Mouse (Mus musculus) frontal cortex, postnatal 14 days (tissue): ENCODE data around the gene Brsk1.

ENCODE experiments used
- DNase-seq, 2 experiments: peaks; one replicate each; pipeline ENCODE4 v3.0.0; 2022; ENCODE audit warnings: low spot score in 2 of 2

The Brsk1 gene

GRCm38 (mm10) chr7:4690387-4690786 is at the start of gene Brsk1:
Gene Brsk1, plus strand, starts transcription at chr7:4690604.
- peak; percentile 71 to 76 for DNase-seq

DNA sequence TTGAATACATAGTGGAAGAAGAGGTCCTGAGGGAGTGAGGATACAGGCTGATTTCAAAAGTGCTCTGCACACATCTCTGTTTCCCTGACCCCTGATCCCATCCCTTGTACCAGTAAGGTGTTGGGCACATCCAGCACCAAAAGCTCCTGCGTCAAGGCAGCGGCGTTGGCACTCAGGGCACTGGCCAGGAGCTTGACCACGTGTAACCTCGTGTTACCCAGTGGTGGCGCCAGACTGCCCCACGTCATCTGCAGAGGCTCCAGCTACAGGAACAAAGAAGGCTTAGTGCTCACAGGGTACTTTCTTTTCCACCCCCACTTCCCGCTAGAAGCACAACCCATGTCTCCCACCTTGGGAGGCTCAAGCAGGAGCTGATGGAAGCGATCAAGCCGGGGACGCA is 49.2 kb upstream of the Brsk1 start:
- DNase-seq, result no peak

DNA sequence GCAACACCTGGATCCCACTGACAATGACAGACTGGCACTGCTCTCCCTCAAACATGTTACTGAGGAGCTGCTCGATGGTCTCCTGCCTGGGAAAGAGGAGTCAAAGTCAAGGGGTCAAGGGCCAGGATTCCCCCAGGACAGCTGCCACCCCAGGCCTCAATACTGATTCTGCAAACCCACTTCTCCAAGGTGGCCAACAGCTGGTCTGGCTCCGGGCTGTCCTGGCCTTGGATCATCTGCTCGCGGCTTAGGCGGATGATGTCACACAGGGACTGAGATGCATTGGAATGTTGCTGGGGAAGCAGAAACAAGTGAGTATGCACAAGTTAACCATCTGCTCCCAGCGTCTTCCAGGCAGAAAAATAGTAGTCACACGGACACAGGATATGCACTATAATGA is 48.4 kb upstream of the Brsk1 start:
- no peak for DNase-seq

DNA sequence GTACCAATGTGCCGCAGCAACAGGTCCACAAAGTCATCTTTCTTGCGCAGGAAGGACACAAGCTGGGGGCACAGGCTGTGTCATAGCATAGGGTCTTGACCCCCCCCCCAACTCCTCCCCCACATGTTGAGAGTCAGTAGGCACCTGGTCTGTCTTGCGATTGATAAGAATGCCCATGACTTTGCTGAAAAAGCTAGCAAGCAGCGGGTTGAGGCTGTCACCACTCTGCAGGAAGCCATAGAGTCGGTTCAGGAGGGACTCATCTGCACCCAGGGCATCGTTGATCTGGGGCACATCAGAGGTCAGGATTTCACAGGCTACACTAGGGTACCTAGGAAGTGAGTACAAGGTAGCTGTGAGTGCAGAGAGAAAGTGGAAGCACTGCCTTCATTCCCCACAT is 47.2 kb upstream of the Brsk1 start:
- DNase-seq, result no peak

DNA sequence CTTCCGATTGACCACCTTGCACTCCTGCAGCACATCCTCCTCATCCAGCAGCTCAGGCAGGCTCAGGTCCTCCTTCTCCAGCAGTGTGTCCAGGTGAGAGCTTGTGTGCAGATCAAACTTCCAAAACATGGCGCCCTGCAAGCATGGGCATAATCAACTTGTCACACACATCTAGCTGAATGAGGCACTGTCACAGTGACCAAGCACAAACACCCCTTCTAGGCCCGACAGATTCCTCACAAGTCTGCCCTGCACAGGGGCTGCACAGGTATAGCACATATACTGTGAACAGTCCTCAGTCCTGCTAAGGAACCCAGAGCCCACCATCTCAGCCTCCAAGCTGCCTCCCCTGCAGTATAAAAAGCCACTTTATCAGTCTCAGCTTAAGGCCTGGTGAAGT is 43.6 kb upstream of the Brsk1 start:
- DNase-seq, result no peak

DNA sequence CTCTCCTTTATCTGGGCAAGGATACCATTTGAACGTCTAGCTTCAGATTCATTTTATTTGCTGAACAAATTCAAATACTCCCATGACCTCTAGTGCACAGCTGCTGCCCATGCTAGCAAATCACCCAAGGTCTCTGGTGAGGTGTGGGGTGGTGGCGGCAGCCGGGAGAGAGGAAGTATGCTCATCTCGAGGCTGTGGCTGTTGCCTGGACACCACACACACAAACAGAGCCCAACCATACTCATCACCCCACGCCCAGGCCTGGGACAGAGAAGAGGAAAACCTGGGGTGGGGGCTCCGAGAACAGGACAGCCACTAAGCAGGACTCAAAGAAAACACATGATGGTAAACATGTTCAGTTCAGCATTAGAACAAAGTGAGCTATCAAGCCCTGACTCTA is 43.1 kb upstream of the Brsk1 start:
- DNase-seq, result no peak

DNA sequence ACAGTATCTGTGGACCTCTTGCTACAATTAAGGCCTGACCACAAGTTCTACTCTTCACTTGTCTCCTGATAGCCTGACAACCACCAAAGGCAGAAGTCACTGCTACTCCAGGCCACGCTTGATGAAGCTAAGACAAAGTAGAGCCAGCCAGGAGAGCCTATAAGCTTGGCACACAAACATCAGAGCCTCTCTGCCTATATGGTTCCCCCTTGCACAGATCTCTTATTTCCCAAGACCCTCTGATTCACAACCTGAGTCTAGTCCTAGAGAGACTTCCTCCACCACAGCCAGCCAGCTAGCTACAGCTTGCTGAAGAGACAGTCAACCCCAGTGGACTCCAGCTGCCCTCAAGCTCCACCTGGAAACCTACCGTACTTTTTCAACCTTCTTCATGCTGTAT is 42.4 kb upstream of the Brsk1 start:
- DNase-seq, result no peak

DNA sequence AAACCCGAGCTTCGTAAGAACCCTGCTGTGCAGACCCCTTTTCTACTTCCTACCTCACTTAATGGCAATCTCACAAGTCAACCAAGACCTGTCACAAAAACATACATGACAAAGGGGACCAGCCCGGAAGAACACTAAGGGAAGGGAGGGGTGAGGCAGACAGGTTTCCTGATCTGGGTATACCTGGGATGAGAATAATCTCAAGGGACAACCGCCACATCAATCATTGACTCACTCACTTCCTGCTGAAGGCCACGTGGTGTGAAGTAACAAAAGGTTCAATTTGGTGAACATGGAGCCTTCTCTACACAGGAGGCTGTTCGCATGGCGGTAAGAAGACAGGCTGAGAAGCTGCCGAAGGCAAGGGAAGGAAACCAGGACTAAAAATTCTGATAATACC is 38.8 kb upstream of the Brsk1 start:
- DNase-seq, result no peak

GRCm38 (mm10) chr7:4652726-4653125 is 37.7 kb upstream of the Brsk1 start:
- no peak for DNase-seq

DNA sequence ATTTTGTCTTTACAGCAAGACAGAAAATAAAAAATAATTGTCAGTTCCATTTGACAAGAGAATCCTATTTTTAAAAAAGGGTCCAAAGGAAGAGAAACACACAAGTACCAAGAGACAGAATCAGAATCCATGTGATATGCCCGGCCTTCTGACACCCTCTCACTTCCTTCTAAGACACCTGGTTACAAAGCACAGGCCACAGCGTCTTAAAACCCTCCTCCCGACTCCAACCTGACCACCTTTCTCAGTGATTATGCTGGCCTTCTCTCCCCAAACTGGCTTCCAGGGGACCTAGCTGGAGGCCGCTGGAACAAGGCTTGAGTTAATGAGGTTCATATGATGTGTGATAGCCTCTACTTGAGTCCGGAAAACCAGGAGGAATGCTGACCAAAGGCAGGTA is 37.1 kb upstream of the Brsk1 start:
- no peak for DNase-seq

GRCm38 (mm10) chr7:4653780-4654179 is 36.6 kb upstream of the Brsk1 start:
- DNase-seq, result no peak

GRCm38 (mm10) chr7:4654221-4654620 is 36.2 kb upstream of the Brsk1 start:
- no peak for DNase-seq

GRCm38 (mm10) chr7:4655393-4655792 is 35.0 kb upstream of the Brsk1 start:
- DNase-seq, result no peak

DNA sequence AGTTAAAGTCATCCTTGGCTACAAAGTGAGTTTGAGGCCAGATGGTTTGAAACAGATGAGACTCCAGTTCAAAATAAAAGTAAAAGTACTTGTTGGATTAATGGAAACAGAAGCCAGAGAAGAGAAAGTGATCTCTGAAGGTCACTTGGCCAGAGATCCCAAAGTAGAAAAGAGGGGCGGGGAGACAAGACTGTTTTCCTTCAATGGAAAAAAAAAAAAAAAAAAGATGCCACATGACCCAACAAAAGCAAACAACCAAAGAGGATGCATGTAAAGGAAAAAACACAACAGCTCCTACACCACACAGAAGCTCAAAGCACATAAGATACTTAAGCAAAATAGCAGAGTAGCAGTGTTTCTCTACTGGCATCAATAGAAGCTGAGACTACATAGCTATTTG is 34.5 kb upstream of the Brsk1 start:
- no peak for DNase-seq

- no peak for DNase-seq
Measured at GRCm38 (mm10) chr7:4656818-4657217, 33.6 kb upstream of the Brsk1 start.

DNA sequence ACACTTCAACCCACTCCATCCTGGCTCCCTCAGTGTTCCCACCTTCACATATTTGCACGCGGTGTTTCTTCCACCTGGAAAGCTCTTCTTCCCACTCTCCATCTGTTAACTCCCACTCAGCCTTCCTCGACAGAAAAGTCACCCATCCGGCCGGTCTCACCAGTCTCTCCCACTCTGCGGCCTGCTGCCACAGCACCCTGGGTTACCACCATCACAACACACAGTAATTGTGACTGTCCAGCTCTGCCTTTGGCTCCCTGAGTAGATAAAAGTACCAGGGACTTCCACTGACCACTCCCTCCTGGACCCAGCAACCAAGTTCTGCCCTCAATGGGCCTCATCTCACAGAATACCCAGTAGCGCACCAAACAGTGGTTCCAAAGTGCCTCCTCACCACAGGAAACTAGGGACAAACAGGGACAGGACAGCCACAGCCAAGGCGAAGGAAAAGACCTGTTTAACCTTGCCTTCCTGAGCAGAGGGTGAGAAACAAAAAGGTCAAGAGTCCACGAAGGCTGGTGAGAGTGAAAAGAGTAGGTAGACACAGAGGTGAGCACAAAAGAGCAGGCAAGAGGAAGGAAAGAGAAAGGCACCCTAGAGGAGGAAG is 32.8 kb upstream of the Brsk1 start:
- DNase-seq, result no peak

DNA sequence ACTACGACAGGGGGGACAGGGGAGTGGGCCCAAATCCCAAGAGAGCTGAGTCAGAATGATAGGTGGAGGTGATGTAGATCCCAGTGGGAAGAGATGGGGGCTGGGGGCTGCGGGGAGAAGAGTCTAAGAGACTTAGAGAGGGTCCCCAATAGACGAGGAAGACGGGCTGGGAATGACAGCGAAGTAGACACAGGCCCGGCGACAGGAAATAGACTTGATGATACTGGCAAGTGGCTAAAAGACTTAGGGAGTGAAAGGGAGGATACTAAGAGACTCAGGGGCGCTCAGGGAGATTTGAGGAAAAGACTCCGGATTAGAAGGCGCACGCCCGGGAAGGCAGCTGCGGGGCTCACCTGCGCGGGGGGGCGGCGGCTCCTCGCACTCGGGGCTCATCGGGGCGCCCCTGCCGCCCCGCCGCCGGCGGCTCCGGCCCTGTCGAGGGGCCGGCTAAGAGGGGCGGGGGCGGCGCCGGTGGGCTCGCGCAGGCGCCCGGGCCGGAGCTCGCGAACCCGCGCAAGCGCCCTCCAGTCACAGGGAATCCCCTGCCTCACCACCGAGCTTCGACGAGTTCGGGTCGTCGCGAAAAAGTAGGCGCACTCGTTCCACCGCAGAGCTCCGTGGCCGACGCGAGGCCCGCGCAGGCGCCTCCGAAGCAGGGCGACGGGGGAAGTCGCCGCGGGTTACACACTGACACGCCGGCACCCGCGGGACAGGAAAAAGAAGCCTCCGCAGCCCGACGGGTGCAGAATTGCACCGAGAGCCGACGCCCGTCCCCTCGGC is 32.1 kb upstream of the Brsk1 start:
- DNase-seq, result no peak

- peak; percentile 95 to 96 for DNase-seq
Measured at GRCm38 (mm10) chr7:4658912-4659551, 31.4 kb upstream of the Brsk1 start, which contains the start of gene Ppp6r1. Gene Ppp6r1, minus strand, starts transcription at chr7:4659019.

DNA sequence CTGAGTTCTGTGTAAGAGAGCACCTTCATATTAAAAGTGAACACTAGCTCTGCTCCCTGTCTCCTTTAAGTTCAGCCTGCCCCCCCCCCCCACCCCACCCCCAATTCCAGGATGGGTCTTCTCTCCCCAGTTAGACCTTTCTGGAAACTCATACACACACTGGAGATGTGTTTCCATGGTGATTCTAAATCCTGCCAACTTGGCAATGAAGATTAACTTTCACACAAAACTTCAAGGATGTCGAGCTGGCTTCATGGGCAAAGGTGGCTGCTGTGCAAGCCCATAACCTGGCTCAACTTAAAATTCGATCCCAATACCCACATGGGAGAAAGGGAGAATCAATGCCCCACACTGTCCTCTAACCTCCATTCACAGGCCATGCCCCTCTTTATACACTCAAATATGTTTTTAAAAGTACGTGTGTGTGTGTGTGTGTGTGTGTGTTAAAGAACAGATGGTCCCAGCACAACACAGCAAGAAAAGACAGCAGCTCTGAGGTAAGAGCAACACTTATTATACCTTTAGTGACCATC is 30.4 kb upstream of the Brsk1 start:
- no peak for DNase-seq

GRCm38 (mm10) chr7:4663179-4663578 is 27.2 kb upstream of the Brsk1 start:
- no peak for DNase-seq

- DNase-seq, result no peak
Measured at GRCm38 (mm10) chr7:4663742-4664141, 26.7 kb upstream of the Brsk1 start.

GRCm38 (mm10) chr7:4666871-4667270 is 23.5 kb upstream of the Brsk1 start:
- DNase-seq, result no peak

- no peak for DNase-seq
Measured at GRCm38 (mm10) chr7:4668506-4668905, 21.9 kb upstream of the Brsk1 start.
